In the genomic region with DNA sequence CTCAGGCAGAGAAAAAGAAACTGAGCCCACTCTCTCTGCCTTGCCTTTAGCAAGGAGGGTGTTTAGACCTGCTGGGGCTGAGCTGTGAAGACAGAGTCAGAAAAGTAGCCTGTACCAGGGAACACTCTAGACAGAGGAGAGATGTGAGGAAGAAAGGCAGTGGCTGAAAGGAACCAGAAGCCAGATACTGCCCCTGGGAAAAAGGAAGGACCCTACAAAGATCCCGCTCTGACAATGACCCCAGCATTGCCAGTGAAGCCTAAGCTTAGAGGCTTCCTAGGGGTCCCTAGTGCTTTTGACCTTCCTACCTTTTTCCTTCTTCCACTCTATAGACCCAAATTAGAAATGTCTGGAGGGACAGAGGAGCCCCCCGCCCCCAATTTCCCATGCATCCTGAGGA, we compare ENCODE assay signal across 18 mouse cellular contexts. TPM values are rescaled to one million over a fixed set of nuclear protein-coding genes. Genes with fewer than 3 reads are reported as not detected.
DNase-seq lines count a peak whose midpoint lies in the region; ATAC-seq and TF ChIP-seq lines count a peak whose summit lies in the region.
"Had no signal": no experiment of that assay in that cellular context is flagged by ENCODE, and none has a peak within 500 bp of the region (broad histone marks: within the 10 kb centered on the region; RNA-seq: fewer than 3 reads in every experiment).

No protein-coding gene starts in this region.

- no peak for DNase-seq in heart, adult 8-10 months (ENCODE audit: low spot score)
- DNase-seq in lung, postnatal 14 days = no peak
- DNase-seq in stomach, postnatal 0 days (ENCODE audit: low spot score) = no peak
- DNase-seq in frontal cortex, postnatal 36 days (ENCODE audit: low spot score in 2 of 2) = no peak
- no peak for DNase-seq in spleen, adult 12 weeks (ENCODE audit: low spot score)
- DNase-seq: adrenal gland, postnatal 14 days; cerebellum, adult 9-10 months; embryo, embryonic 11 days; gastrocnemius, postnatal 14 days; heart, postnatal 14 days; kidney, adult 11 months had no signal

- no peak overlapping the region for H3K27ac ChIP-seq in heart, embryonic 14.5 days (replicated peaks in 1 of 2; ENCODE audit: control insufficient read depth in 1 of 2, insufficient read depth in 1 of 2, low read depth in 2 of 2, low read length in 2 of 2)
- no peak overlapping the region for H3K27ac ChIP-seq in lung, embryonic 15.5 days
- H3K27ac ChIP-seq in intestine, embryonic 16.5 days (ENCODE audit: low read length) = no peak overlapping the region
- H3K27ac ChIP-seq in stomach, postnatal 0 days (replicated peaks) = no peak overlapping the region
- H3K27ac ChIP-seq: forebrain, embryonic 15.5 days; neural tube, embryonic 12.5 days had no signal

- TF ChIP-seq EP300 in stomach, postnatal 0 days (optimal IDR thresholded peaks at IDR 0.05) = no peak

- no peak for ATAC-seq in heart, embryonic 14.5 days (ENCODE audit: insufficient number of reproducible peaks, insufficient read depth, low FRiP score, low read depth)
- ATAC-seq in lung, embryonic 15.5 days (ENCODE audit: borderline replicate concordance, extremely low read depth, low FRiP score, low TSS enrichment) = no peak
- ATAC-seq in intestine, embryonic 16.5 days = no peak
- no peak for ATAC-seq in stomach, postnatal 0 days (ENCODE audit: low FRiP score, low TSS enrichment)
- ATAC-seq: forebrain, embryonic 15.5 days; midbrain, embryonic 16.5 days had no signal

- H3K27me3 ChIP-seq in heart, embryonic 14.5 days (ENCODE audit: control insufficient read depth, insufficient read depth, low read length) = peaks cover 94% of the 10 kb centered on the region
- H3K27me3 ChIP-seq in lung, embryonic 15.5 days = peaks cover 82% of the 10 kb centered on the region
- H3K27me3 ChIP-seq in intestine, embryonic 16.5 days (replicated peaks; ENCODE audit: control insufficient read depth, insufficient read depth, low read length) = peaks cover 69% of the 10 kb centered on the region
- H3K27me3 ChIP-seq in stomach, postnatal 0 days (ENCODE audit: control insufficient read depth, insufficient read depth, low read length) = peaks cover 14% of the 10 kb centered on the region

- H3K4me2 ChIP-seq in heart, embryonic 14.5 days (ENCODE audit: low read length) = peak overlapping the region; percentile 86; the same call in 1 of the 2 replicates
- peak overlapping the region; percentile 83; the same call in 1 of the 2 replicates for H3K4me2 ChIP-seq in lung, embryonic 15.5 days
- peak overlapping the region; percentile 26 for H3K4me2 ChIP-seq in intestine, embryonic 16.5 days (ENCODE audit: low read depth, low read length)
- H3K4me2 ChIP-seq in stomach, postnatal 0 days (replicated peaks; ENCODE audit: low read depth) = peak overlapping the region; percentile 60; the same call in 1 of the 2 replicates
- H3K4me2 ChIP-seq: forebrain, embryonic 15.5 days; neural tube, embryonic 12.5 days had no signal

- no peak overlapping the region; a peak in 1 of 4 replicates for H3K4me3 ChIP-seq in heart, embryonic 14.5 days (ENCODE audit: control insufficient read depth in 1 of 2, insufficient read depth in 1 of 2, low read depth in 1 of 2, low read length in 2 of 2)
- H3K4me3 ChIP-seq in lung, embryonic 15.5 days = 0 out of 2 replicates have a peak overlapping the region, but pooled peaks have one; percentile 56
- peak overlapping the region; percentile 51 for H3K4me3 ChIP-seq in intestine, embryonic 16.5 days (ENCODE audit: low read length)
- peak overlapping the region; percentile 60; the same call in 1 of the 2 replicates for H3K4me3 ChIP-seq in stomach, postnatal 0 days (ENCODE audit: low read depth, low read length)
- H3K4me3 ChIP-seq: forebrain, embryonic 15.5 days; neural tube, embryonic 12.5 days had no signal

- no peaks in the 10 kb centered on the region for H3K9me3 ChIP-seq in heart, embryonic 14.5 days (ENCODE audit: control insufficient read depth, low read length)
- H3K9me3 ChIP-seq in lung, embryonic 15.5 days = no peaks in the 10 kb centered on the region
- no peaks in the 10 kb centered on the region for H3K9me3 ChIP-seq in intestine, embryonic 16.5 days (ENCODE audit: control insufficient read depth, low read length)
- H3K9me3 ChIP-seq in stomach, postnatal 0 days (ENCODE audit: control insufficient read depth, low read length) = no peaks in the 10 kb centered on the region
- H3K9me3 ChIP-seq: forebrain, embryonic 15.5 days; neural tube, embryonic 12.5 days had no signal

- H3K4me1 ChIP-seq in heart, embryonic 14.5 days (ENCODE audit: control insufficient read depth in 2 of 2, insufficient read depth in 2 of 2, low read length in 2 of 2) = peaks cover 9 to 18% of the 10 kb centered on the region in 2 experiments
- H3K4me1 ChIP-seq in lung, embryonic 15.5 days = peaks cover 41% of the 10 kb centered on the region
- peaks cover 8% of the 10 kb centered on the region for H3K4me1 ChIP-seq in intestine, embryonic 16.5 days (ENCODE audit: control insufficient read depth, insufficient read depth, low read length)
- H3K4me1 ChIP-seq in stomach, postnatal 0 days (replicated peaks; ENCODE audit: control insufficient read depth, insufficient read depth) = no peaks in the 10 kb centered on the region

- TF ChIP-seq CTCF in stomach, postnatal 0 days (IDR thresholded peaks at IDR 0.05; ENCODE audit: low read depth) = no peak

- H3K9ac ChIP-seq in heart, embryonic 14.5 days (ENCODE audit: low read length) = peak overlapping the region; percentile 69; the same call in 1 of the 2 replicates
- no peak overlapping the region for H3K9ac ChIP-seq in lung, embryonic 15.5 days
- 0 out of 2 replicates have a peak overlapping the region, but pooled peaks have one; percentile 59 for H3K9ac ChIP-seq in intestine, embryonic 16.5 days (ENCODE audit: low read depth, low read length)
- no peak overlapping the region; the same call in 1 of the 2 replicates for H3K9ac ChIP-seq in stomach, postnatal 0 days (ENCODE audit: low read length)
- H3K9ac ChIP-seq: forebrain, embryonic 15.5 days; neural tube, embryonic 12.5 days had no signal

- 48% methylated on average over 2 of the region's 2 CpGs for WGBS in heart, embryonic 14.5 days
- WGBS in lung, embryonic 15.5 days = 53% methylated on average over 2 of the region's 2 CpGs
- WGBS in intestine, embryonic 16.5 days = 51% methylated on average over 2 of the region's 2 CpGs
- WGBS in stomach, postnatal 0 days = 66% methylated on average over 2 of the region's 2 CpGs

- H3K36me3 ChIP-seq in heart, embryonic 14.5 days (ENCODE audit: control insufficient read depth, insufficient read depth, low read length) = no peaks in the 10 kb centered on the region
- no peaks in the 10 kb centered on the region for H3K36me3 ChIP-seq in lung, embryonic 15.5 days
- no peaks in the 10 kb centered on the region for H3K36me3 ChIP-seq in intestine, embryonic 16.5 days (ENCODE audit: control insufficient read depth, insufficient read depth, low read length)
- H3K36me3 ChIP-seq in stomach, postnatal 0 days (ENCODE audit: control insufficient read depth, insufficient read depth, low read length) = no peaks in the 10 kb centered on the region
- H3K36me3 ChIP-seq: forebrain, embryonic 15.5 days; G1E; neural tube, embryonic 12.5 days had no signal

RNA-seq across cellular contexts. Expression of gene Osr1, which starts 7.7 kb away (rescaled TPM):
- 6.8 and 16.8 TPM in 2 replicates for polyA plus RNA-seq in heart, embryonic 14.5 days (2014; fragmentation: Nextera tagmentation; extraction: Ambion mirVana)
- total RNA-seq in heart, adult 8-10 months (2022) = 1 to 10 TPM; 2.2 to 4.3 (median 3.5) TPM
- 19.1 and 19.3 TPM in 2 replicates for polyA plus RNA-seq in lung, embryonic 15.5 days (2015; fragmentation: Nextera tagmentation; extraction: Ambion mirVana)
- 23.4 and 26.3 TPM in 2 replicates for polyA plus RNA-seq in intestine, embryonic 16.5 days (2015; fragmentation: Nextera tagmentation; extraction: Ambion mirVana)
- polyA plus RNA-seq in stomach, postnatal 0 days (2015; fragmentation: Nextera tagmentation; extraction: Ambion mirVana) = 17.0 and 18.5 TPM in 2 replicates
- total RNA-seq: G1E had no signal
- polyA plus RNA-seq: G1E had no signal

Comparison
In these comparisons a context has a peak if more than half of its experiments do, and no peak if none do; other contexts are left out.
1. H3K4me2 ChIP-seq: peak in every context shown above with its lines; median percentile 86 in heart, embryonic 14.5 days; 83 in lung, embryonic 15.5 days; 60 in stomach, postnatal 0 days; 26 in intestine, embryonic 16.5 days.
2. H3K4me3 ChIP-seq: peak in lung, embryonic 15.5 days (single experiment), intestine, embryonic 16.5 days (single experiment) and stomach, postnatal 0 days (single experiment); none in heart, embryonic 14.5 days (0 of 2).
3. H3K9ac ChIP-seq: peak in heart, embryonic 14.5 days (single experiment) and intestine, embryonic 16.5 days (single experiment); none in lung, embryonic 15.5 days (single experiment) and stomach, postnatal 0 days (single experiment).